Mouse (Mus musculus): ENCODE results near the gene Slc6a8. TPM values are rescaled to one million over a fixed set of nuclear protein-coding genes. Genes with fewer than 3 reads are reported as not detected.
A peak's percentile ranks its signal among the peaks of the same experiment; 100 is the strongest.

The Slc6a8 gene
- polyA plus RNA-seq, 1 experiment, result 165 TPM

GRCm38 (mm10) chrX:73660284-73660665, 12.7 kb upstream of the Slc6a8 start:
- TF ChIP-seq POLR2A (IDR thresholded peaks at IDR 0.05; ENCODE audit: borderline replicate concordance, insufficient read depth, low read length) (no peak), CTCF (IDR thresholded peaks at IDR 0.05; ENCODE audit: borderline replicate concordance, insufficient read depth, low read depth, low read length) (no peak)
- H3K27me3 ChIP-seq (ENCODE audit: control insufficient read depth, insufficient read depth, low read length), result no peaks in the 10 kb centered on the region
- WGBS, result 4% methylated on average over 3 of the region's 3 CpGs
- peak in 1 of 2 experiments; percentile 33 for DNase-seq
- H3K27ac ChIP-seq (ENCODE audit: insufficient read depth, low read length), result peak overlapping the region; percentile 38; the same call in 1 of the 2 replicates
- H3K4me1 ChIP-seq (ENCODE audit: control insufficient read depth, insufficient read depth, low read length), result peaks cover 18% of the 10 kb centered on the region
- peak overlapping the region; percentile 58 for H3K4me3 ChIP-seq (replicated peaks; ENCODE audit: insufficient read depth, low read depth, low read length)

- no peak overlapping the region for H3K4me3 ChIP-seq (replicated peaks; ENCODE audit: insufficient read depth, low read depth, low read length)
- H3K4me1 ChIP-seq (ENCODE audit: control insufficient read depth, insufficient read depth, low read length), result peaks cover 18% of the 10 kb centered on the region
- no peak overlapping the region for H3K27ac ChIP-seq (ENCODE audit: insufficient read depth, low read length)
- DNase-seq, result no peak
- no peaks in the 10 kb centered on the region for H3K27me3 ChIP-seq (ENCODE audit: control insufficient read depth, insufficient read depth, low read length)
- peak; percentile 18; the same call in 1 of the 2 replicates for TF ChIP-seq CTCF (IDR thresholded peaks at IDR 0.05; ENCODE audit: borderline replicate concordance, insufficient read depth, low read depth, low read length)
- no peak for TF ChIP-seq POLR2A (IDR thresholded peaks at IDR 0.05; ENCODE audit: borderline replicate concordance, insufficient read depth, low read length)
Observed at GRCm38 (mm10) chrX:73663143-73663542, 9.8 kb upstream of the Slc6a8 start.

DNA sequence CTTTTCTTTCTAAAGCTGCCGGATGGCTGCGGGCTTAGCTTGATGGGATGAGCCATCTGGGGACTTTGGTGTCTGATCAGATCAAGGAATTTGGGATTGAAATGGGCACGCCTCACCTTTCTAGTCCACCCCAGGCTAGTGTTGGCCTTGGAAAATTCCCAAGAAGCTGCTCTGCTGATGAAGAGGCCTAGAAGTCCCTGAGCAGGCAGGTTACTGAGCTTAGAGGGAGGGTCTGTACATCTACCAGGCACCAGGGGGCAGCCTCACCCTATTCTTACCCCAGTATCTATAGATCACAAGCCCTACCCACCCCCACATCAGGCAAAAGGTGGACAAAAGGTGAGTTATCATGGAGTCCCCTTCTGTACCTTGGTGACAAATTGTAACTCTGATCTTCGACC, 919 bp upstream of the Slc6a8 start:
- no peaks in the 10 kb centered on the region for H3K27me3 ChIP-seq (ENCODE audit: control insufficient read depth, insufficient read depth, low read length)
- TF ChIP-seq CTCF (IDR thresholded peaks at IDR 0.05; ENCODE audit: borderline replicate concordance, insufficient read depth, low read depth, low read length), result peak; percentile 64; the same call in 1 of the 2 replicates
- no peak for TF ChIP-seq POLR2A (IDR thresholded peaks at IDR 0.05; ENCODE audit: borderline replicate concordance, insufficient read depth, low read length)
- H3K4me3 ChIP-seq (replicated peaks; ENCODE audit: insufficient read depth, low read depth, low read length), result peak overlapping the region; percentile 72
- H3K27ac ChIP-seq (ENCODE audit: insufficient read depth, low read length), result peak overlapping the region; percentile 73
- DNase-seq, result peak; percentile 71
- 23% methylated on average over 4 of the region's 4 CpGs for WGBS
- peaks cover 5% of the 10 kb centered on the region for H3K4me1 ChIP-seq (ENCODE audit: control insufficient read depth, insufficient read depth, low read length)

DNA sequence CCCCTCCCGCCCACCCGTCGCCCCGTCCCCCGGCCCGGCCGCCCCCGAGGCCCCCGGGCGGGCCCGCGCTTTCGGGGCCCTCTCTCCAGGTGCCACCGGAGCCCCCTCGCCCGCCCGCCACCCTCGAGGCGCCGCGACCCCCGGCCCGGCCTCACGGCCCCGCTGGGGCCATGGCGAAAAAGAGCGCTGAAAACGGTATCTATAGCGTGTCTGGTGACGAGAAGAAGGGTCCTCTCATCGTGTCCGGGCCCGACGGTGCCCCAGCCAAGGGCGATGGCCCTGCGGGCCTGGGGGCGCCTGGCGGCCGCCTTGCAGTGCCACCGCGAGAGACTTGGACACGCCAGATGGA, 643 bp downstream of the Slc6a8 start:
- Histone ChIP-seq H3K27ac (ENCODE audit: insufficient read depth, low read length) (peak overlapping the region; percentile 78), H3K27me3 (ENCODE audit: control insufficient read depth, insufficient read depth, low read length) (no peaks in the 10 kb centered on the region), H3K4me3 (replicated peaks; ENCODE audit: insufficient read depth, low read depth, low read length) (peak overlapping the region; percentile 82), H3K4me1 (ENCODE audit: control insufficient read depth, insufficient read depth, low read length) (peaks cover 5% of the 10 kb centered on the region)
- no peak for DNase-seq
- WGBS, result 5% methylated on average over 22 of the region's 42 CpGs
- no peak for TF ChIP-seq POLR2A (IDR thresholded peaks at IDR 0.05; ENCODE audit: borderline replicate concordance, insufficient read depth, low read length)
- no peak for TF ChIP-seq CTCF (IDR thresholded peaks at IDR 0.05; ENCODE audit: borderline replicate concordance, insufficient read depth, low read depth, low read length)

GRCm38 (mm10) chrX:73673968-73674661, 1.2 kb downstream of the Slc6a8 start:
- WGBS, result 8% methylated on average over 19 of the region's 20 CpGs
- H3K4me3 ChIP-seq (replicated peaks; ENCODE audit: insufficient read depth, low read depth, low read length), result peak overlapping the region; percentile 82
- H3K27me3 ChIP-seq (ENCODE audit: control insufficient read depth, insufficient read depth, low read length), result no peaks in the 10 kb centered on the region
- no peak for TF ChIP-seq POLR2A (IDR thresholded peaks at IDR 0.05; ENCODE audit: borderline replicate concordance, insufficient read depth, low read length)
- TF ChIP-seq CTCF (IDR thresholded peaks at IDR 0.05; ENCODE audit: borderline replicate concordance, insufficient read depth, low read depth, low read length), result no peak
- H3K4me1 ChIP-seq (ENCODE audit: control insufficient read depth, insufficient read depth, low read length), result peaks cover 5% of the 10 kb centered on the region
- peak; percentile 52 for DNase-seq
- peak overlapping the region; percentile 78 for H3K27ac ChIP-seq (ENCODE audit: insufficient read depth, low read length)

DNA sequence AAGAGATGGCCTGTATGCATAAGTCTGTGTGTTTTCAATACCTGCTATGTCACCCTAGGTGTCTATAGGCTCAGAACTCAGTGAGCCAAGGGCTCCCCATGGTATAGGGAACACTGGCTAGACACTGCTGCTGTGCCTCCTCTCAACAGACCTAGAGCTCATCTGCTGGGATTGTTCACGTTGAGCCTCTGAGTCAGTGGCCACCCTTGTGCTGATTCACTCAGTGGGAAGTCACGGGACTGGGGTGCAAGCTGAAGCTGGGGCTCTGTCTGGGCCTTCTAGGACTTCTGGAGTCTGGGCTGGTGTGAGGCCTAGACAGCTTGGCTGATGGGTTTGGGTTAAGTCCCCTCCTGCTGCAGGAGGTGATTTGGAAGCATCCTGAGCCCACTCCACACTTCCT, 2.3 kb downstream of the Slc6a8 start:
- Histone ChIP-seq H3K27me3 (ENCODE audit: control insufficient read depth, insufficient read depth, low read length) (no peaks in the 10 kb centered on the region), H3K27ac (ENCODE audit: insufficient read depth, low read length) (0 out of 2 replicates have a peak overlapping the region, but pooled peaks have one; percentile 39), H3K4me3 (replicated peaks; ENCODE audit: insufficient read depth, low read depth, low read length) (peak overlapping the region; percentile 82), H3K4me1 (ENCODE audit: control insufficient read depth, insufficient read depth, low read length) (peaks cover 5% of the 10 kb centered on the region)
- no peak for DNase-seq
- TF ChIP-seq POLR2A (IDR thresholded peaks at IDR 0.05; ENCODE audit: borderline replicate concordance, insufficient read depth, low read length) (no peak), CTCF (IDR thresholded peaks at IDR 0.05; ENCODE audit: borderline replicate concordance, insufficient read depth, low read depth, low read length) (no peak)
- WGBS, result 21% methylated on average over 2 of the region's 2 CpGs

- Histone ChIP-seq H3K4me1 (ENCODE audit: control insufficient read depth, insufficient read depth, low read length) (peaks cover 5% of the 10 kb centered on the region), H3K27ac (ENCODE audit: insufficient read depth, low read length) (no peak overlapping the region)
- WGBS, result 40% methylated on average over 4 of the region's 4 CpGs
Observed at GRCm38 (mm10) chrX:73676668-73677067, 3.7 kb downstream of the Slc6a8 start.

GRCm38 (mm10) chrX:73684156-73684555, 11.2 kb downstream of the Slc6a8 start:
- no peak for DNase-seq
- Histone ChIP-seq H3K4me1 (ENCODE audit: control insufficient read depth, insufficient read depth, low read length) (peaks cover 7% of the 10 kb centered on the region), H3K4me3 (replicated peaks; ENCODE audit: insufficient read depth, low read depth, low read length) (no peak overlapping the region), H3K27ac (ENCODE audit: insufficient read depth, low read length) (no peak overlapping the region), H3K27me3 (ENCODE audit: control insufficient read depth, insufficient read depth, low read length) (no peaks in the 10 kb centered on the region)
- TF ChIP-seq POLR2A (IDR thresholded peaks at IDR 0.05; ENCODE audit: borderline replicate concordance, insufficient read depth, low read length) (no peak), CTCF (IDR thresholded peaks at IDR 0.05; ENCODE audit: borderline replicate concordance, insufficient read depth, low read depth, low read length) (no peak)
- WGBS, result 79% methylated on average over 2 of the region's 2 CpGs

More at GRCm38 (mm10) chrX:73676668-73677067, 3.7 kb downstream of the Slc6a8 start:
- no peak for DNase-seq
- Histone ChIP-seq H3K4me3 (replicated peaks; ENCODE audit: insufficient read depth, low read depth, low read length) (no peak overlapping the region), H3K27me3 (ENCODE audit: control insufficient read depth, insufficient read depth, low read length) (no peaks in the 10 kb centered on the region)
- TF ChIP-seq CTCF (IDR thresholded peaks at IDR 0.05; ENCODE audit: borderline replicate concordance, insufficient read depth, low read depth, low read length), result no peak
- no peak for TF ChIP-seq POLR2A (IDR thresholded peaks at IDR 0.05; ENCODE audit: borderline replicate concordance, insufficient read depth, low read length)
